Mouse (Mus musculus): ENCODE data around the gene Arih2.

Arih2 gene

GRCm38 (mm10) chr9:108578545-108579343, 70.4 kb downstream of the Arih2 start, which contains the start of gene Wdr6:
Wdr6 (minus strand) TSS chr9:108578739.
- DNase-seq = peak; percentile 95 to 96

DNA sequence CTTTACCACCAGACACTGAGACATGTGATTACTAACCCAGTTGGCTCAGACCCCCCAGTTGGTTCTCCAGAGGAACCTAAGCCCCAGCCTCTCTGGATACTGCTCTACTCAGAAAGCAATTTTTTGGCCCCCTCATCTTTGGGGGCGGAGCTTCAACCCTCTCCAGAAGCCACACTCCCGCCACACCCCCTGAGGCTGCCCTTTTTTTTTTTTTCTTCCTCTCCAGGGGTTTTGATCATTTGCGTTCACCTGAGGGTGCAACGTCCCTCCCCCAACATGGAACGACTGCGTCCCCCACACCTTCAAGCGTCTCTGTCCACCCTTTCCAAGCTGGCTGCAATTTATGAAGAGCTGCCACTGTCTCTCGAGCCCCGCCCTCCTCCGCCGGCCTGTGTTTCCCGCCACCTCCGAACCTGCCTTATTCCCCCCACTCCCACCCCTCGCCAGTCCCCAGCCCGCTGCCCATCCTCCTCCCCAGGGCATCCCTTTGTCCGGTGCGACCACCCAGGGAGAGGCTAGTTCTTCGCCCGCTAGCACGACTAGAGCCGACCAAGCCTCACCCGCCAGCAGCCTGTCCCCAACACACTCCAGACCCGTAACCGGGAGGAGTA, 71.1 kb downstream of the Arih2 start:
- DNase-seq = peak; percentile 63 to 73

DNA sequence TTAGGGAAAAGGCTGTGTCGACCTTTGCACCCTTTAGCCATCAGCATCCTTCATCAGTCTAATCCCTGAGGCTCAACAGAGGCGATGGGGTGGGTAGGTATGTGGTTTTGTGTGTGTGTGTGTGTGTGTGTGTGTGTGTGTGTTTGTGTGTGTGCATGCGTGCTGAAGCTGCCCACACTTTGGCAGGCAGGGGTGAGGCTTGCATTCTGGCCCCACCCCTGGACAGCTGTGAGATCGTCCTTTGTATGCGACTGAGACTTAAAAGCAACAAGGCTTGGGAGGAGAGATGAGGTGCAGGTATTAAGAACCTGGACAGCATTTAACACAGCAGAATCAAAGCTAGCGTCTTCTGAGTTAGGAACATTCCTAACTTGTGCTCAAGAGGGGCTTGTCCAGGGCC, 72.2 kb downstream of the Arih2 start:
- DNase-seq = no peak

GRCm38 (mm10) chr9:108575321-108576297, 73.6 kb downstream of the Arih2 start:
- DNase-seq = no peak

- no peak for DNase-seq
Measured at GRCm38 (mm10) chr9:108574921-108575320, 74.3 kb downstream of the Arih2 start.

GRCm38 (mm10) chr9:108573774-108574690, 75.2 kb downstream of the Arih2 start:
- DNase-seq = peak in 1 of 2 experiments; percentile 44

- DNase-seq = no peak
Measured at GRCm38 (mm10) chr9:108572321-108572720, 76.9 kb downstream of the Arih2 start.

- DNase-seq = no peak
Measured at GRCm38 (mm10) chr9:108571401-108571973, 77.7 kb downstream of the Arih2 start.

GRCm38 (mm10) chr9:108570207-108570896, 78.8 kb downstream of the Arih2 start:
- peak; percentile 82 to 85 for DNase-seq

DNA sequence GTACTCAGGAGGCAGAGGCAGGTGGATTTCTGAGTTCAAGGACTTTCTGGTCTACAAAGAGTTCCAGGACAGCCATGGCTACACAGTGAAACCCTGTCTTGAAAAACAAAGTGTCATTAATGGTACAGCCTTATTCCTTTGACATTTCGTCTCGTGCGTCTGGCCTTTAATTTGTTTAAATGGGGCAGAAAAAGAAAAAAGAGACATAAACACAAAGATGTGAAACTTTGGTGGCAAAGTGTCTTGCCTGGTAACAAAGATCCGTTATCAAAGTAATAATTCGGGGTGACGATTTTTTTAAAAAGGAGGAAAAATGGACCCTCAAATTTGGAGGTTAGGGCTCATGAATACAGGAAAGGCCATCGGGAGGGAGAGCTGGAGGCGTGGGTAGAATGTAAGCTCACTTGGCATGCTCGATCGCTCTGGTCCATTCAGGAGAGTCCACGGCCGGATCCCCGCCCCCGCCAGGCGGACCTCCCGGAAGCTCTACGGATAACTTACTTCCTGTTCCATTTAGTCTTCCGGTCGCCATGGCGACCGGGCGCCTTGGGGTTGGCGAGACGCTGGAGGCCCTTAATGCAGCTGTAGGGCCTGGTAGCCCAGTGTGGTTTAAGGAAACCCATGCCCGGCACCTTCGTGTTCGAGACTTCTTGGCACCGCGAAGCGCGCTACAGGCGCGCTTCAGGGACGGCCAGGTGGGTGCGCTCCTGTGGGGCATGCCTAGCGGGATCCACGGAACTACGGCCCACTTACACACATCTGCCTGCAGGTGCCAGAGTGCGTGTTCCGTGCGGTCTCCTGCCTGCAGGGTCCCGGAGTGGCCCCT, 79.6 kb downstream of the Arih2 start, which contains the start of gene Dalrd3:
Gene Dalrd3, plus strand, starts transcription at position 506 of the 826 bp plus-strand sequence.
- peak; percentile 94 to 96 for DNase-seq

DNA sequence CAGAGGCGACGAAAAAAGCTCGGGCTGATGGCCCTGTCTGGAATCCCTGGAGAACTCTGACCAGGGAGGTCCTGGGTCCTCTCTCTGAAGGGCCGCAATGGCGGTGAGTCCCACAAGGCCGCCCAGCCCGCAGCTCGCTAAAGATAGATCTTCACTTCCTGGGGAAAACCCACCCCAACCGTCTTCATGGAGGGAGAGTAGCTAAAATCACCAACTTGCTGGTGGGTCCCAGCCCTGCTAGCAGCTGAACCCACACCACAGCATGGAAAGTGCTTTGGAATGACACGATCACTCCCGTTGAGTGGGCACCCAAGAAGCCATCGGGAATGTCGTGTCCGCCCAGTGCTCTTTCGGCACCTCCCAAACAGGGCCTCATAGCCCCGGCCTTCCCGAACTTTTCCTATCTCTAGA, 80.7 kb downstream of the Arih2 start:
- no peak for DNase-seq

DNA sequence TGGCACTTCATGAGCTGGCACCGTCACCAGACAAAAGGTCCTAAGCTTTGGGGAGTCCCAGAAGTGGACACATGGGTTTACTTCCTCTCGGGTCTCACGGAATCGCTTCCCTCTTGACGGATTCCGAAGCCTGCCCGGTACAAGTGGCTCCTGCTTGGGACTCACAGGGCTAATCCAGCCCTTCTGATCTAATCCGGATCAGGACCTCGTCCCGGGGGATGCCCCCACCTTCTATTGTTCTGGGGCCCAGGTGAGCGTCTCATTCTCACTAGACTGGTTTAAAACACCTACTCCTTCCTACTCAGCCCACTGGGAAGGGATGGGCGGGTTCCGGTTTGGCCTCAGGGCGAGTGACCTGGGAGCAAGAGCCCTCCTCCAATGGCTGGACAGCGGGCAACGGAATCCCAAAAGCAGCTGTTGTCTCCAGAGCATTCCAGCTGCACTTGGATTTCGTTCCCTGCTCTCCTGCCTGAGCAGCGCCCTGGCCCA, 81.2 kb downstream of the Arih2 start:
- peak; percentile 47 to 58 for DNase-seq

DNA sequence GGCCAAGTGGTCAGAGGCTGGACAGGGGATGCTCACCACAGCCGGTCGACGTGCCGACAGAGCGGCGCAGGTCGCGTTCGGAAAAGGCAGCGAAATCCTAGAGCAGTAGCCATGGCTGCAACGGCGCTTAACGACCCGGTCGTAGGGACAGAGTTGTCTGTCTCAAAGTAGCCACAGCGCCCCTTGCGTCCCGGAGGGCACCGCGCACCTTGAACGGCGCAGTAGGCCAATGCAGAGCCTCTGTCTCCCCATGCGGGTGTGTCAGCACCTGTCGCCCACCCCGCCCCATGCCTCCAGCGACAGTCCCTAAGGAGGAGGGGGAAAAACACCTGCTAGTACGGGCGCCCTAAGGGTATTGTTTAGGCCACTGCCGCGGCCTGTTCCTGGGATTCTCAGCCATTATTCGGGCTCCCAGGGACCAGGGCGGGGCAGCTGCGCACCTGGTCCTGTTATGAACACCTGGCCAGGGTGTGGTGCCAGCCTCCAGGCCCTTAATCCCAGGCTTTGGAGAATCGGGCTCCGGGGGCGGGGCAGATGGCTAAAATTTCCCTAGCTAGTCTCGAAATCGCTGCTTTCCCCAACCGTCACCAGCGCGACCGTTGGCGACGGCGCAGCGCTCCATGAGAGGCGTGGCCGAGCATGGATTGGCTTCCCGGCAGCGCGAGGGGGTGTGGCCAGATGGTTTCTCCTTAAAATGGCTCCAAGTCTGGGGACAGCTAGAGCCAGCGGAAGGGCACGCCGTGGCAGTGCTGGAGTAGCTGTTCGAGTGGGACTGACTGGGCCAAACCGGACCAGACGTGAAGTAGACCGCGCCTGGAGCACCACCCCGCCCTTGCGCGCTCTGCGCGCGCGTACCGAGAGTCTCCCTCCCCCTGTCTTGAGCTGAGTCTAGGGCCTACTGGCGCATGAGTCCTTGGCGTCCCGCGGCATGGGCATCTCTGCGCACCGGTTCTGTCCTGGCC, 82.1 kb downstream of the Arih2 start, which contains the start of gene Ndufaf3:
Gene Ndufaf3, minus strand, starts transcription at position 620 of the 962 bp plus-strand sequence.
- DNase-seq = peak; percentile 97 to 98

DNA sequence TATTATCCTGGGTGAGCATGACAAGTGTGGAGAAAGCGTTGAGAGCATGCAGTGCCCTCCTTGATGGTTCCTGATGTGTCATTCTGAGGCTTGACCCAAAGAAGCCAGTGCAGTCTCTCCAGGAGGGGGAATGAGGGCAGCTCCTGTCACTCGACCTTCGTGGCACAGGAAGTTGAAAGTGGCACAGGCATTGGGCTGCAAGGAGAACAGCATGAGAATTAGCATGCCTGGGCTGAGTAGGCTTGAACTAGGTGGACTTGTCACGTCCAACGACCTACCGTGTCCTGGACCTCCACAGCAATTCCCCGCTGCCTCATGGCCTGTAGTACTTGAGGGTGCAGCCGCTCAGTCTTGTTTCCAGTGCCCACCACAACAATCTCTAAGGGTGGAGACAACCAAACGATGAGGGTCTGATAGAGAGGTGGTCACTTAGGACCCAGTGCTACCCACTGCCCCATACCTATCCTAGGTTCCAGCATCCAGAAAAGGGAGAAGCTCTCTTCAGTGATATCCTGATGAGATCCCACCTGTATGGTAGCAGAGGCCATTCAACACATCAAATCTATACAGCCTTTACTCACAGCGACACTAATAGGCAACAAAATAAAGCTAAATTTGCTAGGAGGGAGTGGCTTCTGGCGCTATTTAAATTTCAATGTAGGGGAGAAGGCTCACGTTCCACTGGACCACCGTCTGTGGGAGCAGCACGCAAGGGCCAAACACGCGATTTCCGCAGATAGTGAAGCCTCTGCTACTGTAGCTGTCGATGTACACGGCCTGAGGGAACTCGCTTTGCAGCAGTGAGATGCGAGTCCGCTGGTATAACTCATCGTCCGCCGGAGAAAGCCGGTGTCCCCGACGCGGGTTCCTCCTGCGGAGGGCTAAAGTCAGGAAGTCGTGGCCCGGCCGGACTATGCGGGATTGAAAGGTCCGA, 83.0 kb downstream of the Arih2 start:
- DNase-seq = no peak

GRCm38 (mm10) chr9:108564131-108564530, 85.1 kb downstream of the Arih2 start:
- no peak for DNase-seq

GRCm38 (mm10) chr9:108563671-108564070, 85.5 kb downstream of the Arih2 start:
- DNase-seq = no peak

GRCm38 (mm10) chr9:108560227-108560841, 88.9 kb downstream of the Arih2 start, which contains the start of gene Impdh2:
Impdh2 (plus strand) TSS chr9:108560286.
- peak; percentile 95 to 97 for DNase-seq
